Mouse (Mus musculus): ENCODE results near the gene Mcfd2.
"Not testable (repeated sequence)": the region's sequence is repeated elsewhere in the genome, so short reads cannot be mapped to it uniquely, and the experiment has no call there.

- TF ChIP-seq CTCF, POLR2A (IDR thresholded peaks at IDR 0.05; ENCODE audit: extremely low read depth, insufficient read depth, low read length): not testable (repeated sequence)
Measured at GRCm38 (mm10) chr17:87296701-87297100, 31.0 kb upstream of the Mcfd2 start.

Data from cortical plate, adult 2 months (tissue).